Mouse (Mus musculus) bone marrow macrophage, adult 2 months (primary cell): ENCODE measurements around the gene Sowaha. TPM values are rescaled to one million over a fixed set of nuclear protein-coding genes. Genes with fewer than 3 reads are reported as not detected.

ENCODE experiments used
- H3K27ac ChIP-seq: 2 replicates; pipeline ENCODE4 v1.5.1; 2012; ENCODE audit warnings: low read depth, low read length; ENCODE audit not compliant: insufficient read depth
- H3K4me1 ChIP-seq: 2 replicates; pipeline ENCODE4 v1.6.1; 2012; ENCODE audit warnings: low read length; ENCODE audit not compliant: control insufficient read depth, insufficient read depth
- H3K4me3 ChIP-seq: 2 replicates; pipeline ENCODE4 v1.5.1; 2012; ENCODE audit warnings: mild to moderate bottlenecking, low read length, moderate library complexity; ENCODE audit not compliant: insufficient read depth
- CTCF ChIP-seq: IDR thresholded peaks from 2 replicates; pipeline ENCODE4 v1.5.1; 2012; ENCODE audit warnings: low read depth, mild to moderate bottlenecking, low read length, moderate library complexity
- POLR2A ChIP-seq: IDR thresholded peaks from 2 replicates; pipeline ENCODE4 v1.6.1; 2012; ENCODE audit warnings: mild to moderate bottlenecking, low read depth, low read length, borderline replicate concordance
- polyA plus RNA-seq: library from polyadenylated mRNA; stranded (reverse); fragments of >200 nt; gene quantifications from 2 replicates; pipeline ENCODE4 v1.2.4, GENCODE M21; 2012; ENCODE audit not compliant: missing spikeins, insufficient read depth, insufficient read length

Sowaha gene
- polyA plus RNA-seq, 1 experiment = not detected

GRCm38 (mm10) chr11:53445562-53445961 lies 34.5 kb downstream of the Sowaha start:
- TF ChIP-seq CTCF (no peak), POLR2A (no peak)
- H3K4me1 ChIP-seq = peaks cover 9% of the 10 kb centered on the region
- H3K27ac ChIP-seq = no peak overlapping the region
- H3K4me3 ChIP-seq = no peak overlapping the region

GRCm38 (mm10) chr11:53443861-53444260 lies 36.2 kb downstream of the Sowaha start:
- H3K4me3 ChIP-seq = no peak overlapping the region

GRCm38 (mm10) chr11:53441921-53442320 lies 38.2 kb downstream of the Sowaha start:
- Histone ChIP-seq H3K4me3 (no peak overlapping the region), H3K4me1 (no peaks in the 10 kb centered on the region), H3K27ac (no peak overlapping the region)
- no peak for TF ChIP-seq CTCF
- no peak for TF ChIP-seq POLR2A

More at GRCm38 (mm10) chr11:53443861-53444260, 36.2 kb downstream of the Sowaha start:
- no peak for TF ChIP-seq POLR2A
- peak; percentile 73 for TF ChIP-seq CTCF
- Histone ChIP-seq H3K4me1 (no peaks in the 10 kb centered on the region), H3K27ac (no peak overlapping the region)

DNA sequence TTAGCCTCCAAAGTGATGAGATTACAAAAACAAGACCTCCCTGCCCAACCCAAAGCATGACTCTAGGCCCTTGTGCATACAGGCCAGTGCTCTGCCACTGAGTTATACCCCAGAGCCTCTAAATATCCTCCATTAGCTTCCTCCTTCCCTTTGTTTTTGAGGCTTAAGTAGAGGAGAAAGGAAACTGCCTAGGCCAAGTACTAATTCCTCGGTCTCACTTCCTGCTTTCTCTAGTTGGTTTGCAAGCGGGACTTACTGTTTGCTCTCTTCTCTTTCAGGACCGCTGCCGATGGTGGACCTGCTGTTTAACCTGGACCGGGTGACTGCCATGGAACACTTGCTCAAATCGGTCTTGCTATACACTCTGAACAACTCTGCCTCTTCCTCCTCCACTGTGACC lies 43.7 kb downstream of the Sowaha start:
- peak overlapping the region; percentile 58 for H3K27ac ChIP-seq
- H3K4me1 ChIP-seq = peaks cover 17% of the 10 kb centered on the region
- TF ChIP-seq POLR2A = no peak
- TF ChIP-seq CTCF = no peak

GRCm38 (mm10) chr11:53435504-53435903 lies 44.6 kb downstream of the Sowaha start:
- TF ChIP-seq POLR2A = no peak
- TF ChIP-seq CTCF = no peak
- H3K4me3 ChIP-seq = no peak overlapping the region
- H3K27ac ChIP-seq = no peak overlapping the region
- peaks cover 18% of the 10 kb centered on the region for H3K4me1 ChIP-seq

More for the DNA sequence above, 43.7 kb downstream of the Sowaha start:
- no peak overlapping the region for H3K4me3 ChIP-seq

DNA sequence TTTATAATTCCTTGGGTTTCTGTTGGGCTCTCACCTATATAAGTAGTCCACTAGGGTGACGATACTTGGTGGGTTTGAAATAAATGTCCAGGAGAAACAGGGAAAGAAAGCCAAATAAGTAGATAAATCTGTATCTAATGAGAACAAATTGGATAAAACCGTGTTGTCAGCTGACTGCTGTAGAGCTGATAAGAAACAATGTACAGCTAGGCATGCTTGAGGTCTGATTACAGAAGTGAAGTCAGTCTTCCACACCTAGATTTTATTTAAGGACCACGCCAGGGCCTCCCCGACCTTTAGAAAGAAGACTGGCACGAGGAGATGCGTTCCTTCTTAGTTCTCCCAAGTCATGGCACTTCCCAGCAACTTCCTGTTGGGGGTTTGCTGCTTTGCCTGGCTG lies 47.0 kb downstream of the Sowaha start:
- Histone ChIP-seq H3K27ac (no peak overlapping the region), H3K4me1 (peaks cover 22% of the 10 kb centered on the region), H3K4me3 (no peak overlapping the region)
- TF ChIP-seq CTCF (no peak), POLR2A (no peak)

DNA sequence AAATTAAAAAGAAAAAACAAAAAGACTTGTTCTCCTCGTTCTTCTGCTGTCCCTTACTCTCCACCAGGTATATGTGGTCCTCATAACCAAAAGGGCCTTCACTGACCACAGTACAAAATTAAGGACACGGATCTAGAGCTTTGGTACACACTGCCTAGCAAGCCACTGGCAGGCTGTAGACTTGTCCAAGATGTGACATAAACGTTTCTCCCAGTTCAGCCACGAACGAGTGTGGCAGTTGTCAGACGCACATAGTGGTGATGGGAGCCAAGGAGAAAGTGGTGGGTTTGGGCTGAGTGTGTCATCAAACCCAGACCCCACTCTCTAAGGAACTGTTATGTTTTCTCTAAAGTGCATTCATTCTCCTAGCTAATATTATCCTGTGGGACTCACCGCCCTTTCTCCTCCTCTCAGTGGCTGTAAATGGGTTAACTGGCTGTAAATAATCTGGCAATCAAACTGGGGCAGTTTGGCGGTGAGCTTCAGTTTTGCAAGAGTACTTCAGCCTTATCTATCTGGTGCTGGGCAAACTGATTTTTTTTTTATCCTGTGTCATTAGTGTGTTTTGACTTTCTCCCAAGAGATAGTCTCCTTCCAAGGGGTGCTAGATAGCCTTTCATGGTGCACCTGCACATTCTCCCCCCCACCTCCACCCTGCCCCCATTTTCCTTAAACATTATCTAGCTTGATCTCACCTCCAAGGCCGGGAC lies 48.6 kb downstream of the Sowaha start:
- H3K4me1 ChIP-seq = peaks cover 19% of the 10 kb centered on the region
- TF ChIP-seq POLR2A = no peak
- TF ChIP-seq CTCF = no peak
- 0 out of 2 replicates have a peak overlapping the region, but pooled peaks have one; percentile 1 for H3K27ac ChIP-seq
- peak overlapping the region; percentile 77 for H3K4me3 ChIP-seq

- peak within 1 kb of the TSS; percentile 66 for H3K27ac ChIP-seq
- TF ChIP-seq POLR2A (no peak), CTCF (no peak)
- H3K4me3 ChIP-seq = peak within 1 kb of the TSS; percentile 77
- peaks cover 13% of the 10 kb centered on the region for H3K4me1 ChIP-seq
These were observed 49.3 kb downstream of the Sowaha start, which contains the start of the genes Uqcrq and Gdf9 for GRCm38 (mm10) chr11:53430670-53431346. TSS of gene Uqcrq (minus strand) at chr11:53430831. TSS of gene Gdf9 (plus strand) at chr11:53431023.

- no peak for TF ChIP-seq CTCF
- no peak for TF ChIP-seq POLR2A
- H3K27ac ChIP-seq = peak overlapping the region; percentile 66
- H3K4me1 ChIP-seq = peaks cover 13% of the 10 kb centered on the region
- H3K4me3 ChIP-seq = peak overlapping the region; percentile 77
These were observed 49.8 kb downstream of the Sowaha start for GRCm38 (mm10) chr11:53430300-53430669.

GRCm38 (mm10) chr11:53429182-53429581 lies 50.9 kb downstream of the Sowaha start:
- Histone ChIP-seq H3K4me1 (peaks cover 13% of the 10 kb centered on the region), H3K4me3 (peak overlapping the region; percentile 77), H3K27ac (no peak overlapping the region)
- TF ChIP-seq CTCF (no peak), POLR2A (no peak)
